Comparison of ENCODE assay signal across 27 mouse cellular contexts in the genomic region with DNA sequence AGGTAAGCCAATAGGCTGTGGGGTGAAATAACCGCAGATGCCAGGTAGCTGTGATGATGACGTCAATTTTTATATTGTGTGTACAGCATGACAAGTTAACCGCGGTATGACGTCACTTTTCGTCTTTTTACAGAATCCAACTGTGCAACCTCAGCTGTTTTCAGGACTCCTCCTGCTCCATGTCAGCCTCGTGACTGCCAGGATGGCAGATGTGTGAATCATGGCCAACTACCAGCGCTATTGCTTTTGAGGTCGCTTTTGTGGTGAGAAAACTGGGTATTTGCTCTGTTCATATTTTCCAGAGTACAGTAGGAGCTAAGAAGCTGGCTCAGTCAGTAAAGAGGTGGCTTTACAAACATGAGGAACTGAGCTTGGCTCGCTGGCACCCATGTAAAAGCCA. TPM values are rescaled to one million over a fixed set of nuclear protein-coding genes. Genes with fewer than 3 reads are reported as not detected.
DNase-seq lines count a peak whose midpoint lies in the region; TF ChIP-seq lines count a peak whose summit lies in the region.
"Had no signal": no experiment of that assay in that cellular context is flagged by ENCODE, and none has a peak within 500 bp of the region (broad histone marks: within the 10 kb centered on the region; RNA-seq: fewer than 3 reads in every experiment).

No protein-coding gene starts in this region.

- H3K9me3 ChIP-seq in CH12.LX (replicated peaks; ENCODE audit: low read length), result no peaks in the 10 kb centered on the region
- H3K9me3 ChIP-seq: embryonic facial prominence, embryonic 10.5 days; embryonic facial prominence, embryonic 13.5 days; forebrain, embryonic 13.5 days; hindbrain, embryonic 12.5 days had no signal

- intact Hi-C loops in left cerebral cortex, postnatal 4 days (cut with DNase I), result no loop called here

- no peak overlapping the region for H3ac ChIP-seq in myocyte (ENCODE audit: control insufficient read depth, insufficient read length)

- H3K4me3 ChIP-seq in CH12.LX (replicated peaks in 1 of 3; ENCODE audit: low read depth in 2 of 3, low read length in 2 of 3, poor library complexity in 1 of 3), result no peak overlapping the region
- no peak overlapping the region for H3K4me3 ChIP-seq in myocyte
- no peak overlapping the region for H3K4me3 ChIP-seq in layer of hippocampus, adult 2 months
- H3K4me3 ChIP-seq: embryonic facial prominence, embryonic 10.5 days; embryonic facial prominence, embryonic 13.5 days; erythroblast, embryonic 14.5 days; forebrain, embryonic 13.5 days; hindbrain, embryonic 12.5 days had no signal

- TF ChIP-seq POLR2A in CH12.LX (IDR thresholded peaks at IDR 0.05; ENCODE audit: low read depth, low read length) (no peak), myocyte (IDR thresholded peaks at IDR 0.05; ENCODE audit: insufficient read length, low read depth) (no peak)

- H3K4me2 ChIP-seq in CH12.LX (ENCODE audit: insufficient read depth, low read depth, poor library complexity, severe bottlenecking), result peak overlapping the region; percentile 13; the same call in 1 of the 2 replicates
- H3K4me2 ChIP-seq in myocyte (ENCODE audit: low read depth), result peak overlapping the region; percentile 5
- H3K4me2 ChIP-seq: embryonic facial prominence, embryonic 13.5 days; forebrain, embryonic 13.5 days; heart, embryonic 11.5 days; hindbrain, embryonic 12.5 days had no signal

- H3K27me3 ChIP-seq in CH12.LX (replicated peaks) (no peaks in the 10 kb centered on the region), myocyte (ENCODE audit: control insufficient read depth, insufficient read depth, insufficient read length) (no peaks in the 10 kb centered on the region)
- H3K27me3 ChIP-seq: forebrain, embryonic 13.5 days had no signal

- dilution Hi-C loops in CH12.LX (cut with MboI; ENCODE audit: extremely low pct_ligation_motif_present, extremely low pct_unique_long_range_greater_than_20kb, low sequenced_read_pairs), result no loop called here

- peaks cover 2 to 27% of the 10 kb centered on the region in 2 experiments; a peak in 2 of 4 replicates for H3K4me1 ChIP-seq in CH12.LX (ENCODE audit: control insufficient read depth in 1 of 2, insufficient read depth in 2 of 2)
- H3K4me1 ChIP-seq: embryonic facial prominence, embryonic 13.5 days; forebrain, embryonic 13.5 days; hindbrain, embryonic 12.5 days had no signal

- no peaks in the 10 kb centered on the region for H3K79me2 ChIP-seq in CH12.LX (replicated peaks; ENCODE audit: control insufficient read depth, extremely low read depth, insufficient read depth, poor library complexity, severe bottlenecking)
- H3K79me2 ChIP-seq in myocyte (ENCODE audit: control insufficient read depth, insufficient read depth), result no peaks in the 10 kb centered on the region

- H3K9ac ChIP-seq in CH12.LX (ENCODE audit: insufficient read depth, low read depth), result no peak overlapping the region
- H3K9ac ChIP-seq: embryonic facial prominence, embryonic 13.5 days; forebrain, embryonic 13.5 days; hindbrain, embryonic 12.5 days had no signal

- in situ Hi-C loops in CH12.LX (cut with MboI; ENCODE audit: low pct_ligation_motif_present, low pct_unique_long_range_greater_than_20kb, low sequenced_read_pairs), result no loop called here

- peak; percentile 49 for DNase-seq in left cerebral cortex, postnatal 4 days
- DNase-seq in left cerebral cortex, adult 8-10 months (ENCODE audit: low spot score in 2 of 2), result no peak
- no peak for DNase-seq in CH12.LX (ENCODE audit: extremely low read depth)
- no peak for DNase-seq in right cerebral cortex, postnatal 14 days
- DNase-seq in layer of hippocampus, adult 2 months (ENCODE audit: low spot score in 2 of 2), result no peak
- DNase-seq: adrenal gland, adult 8-10 months; adrenal gland, postnatal 25 days; B cell, adult 2 months; cerebellum, adult 18-20 months; cerebellum, adult 9-11 months; cerebellum, postnatal 36 days; embryo, embryonic 11 days; gastrocnemius, postnatal 10 days; gastrocnemius, postnatal 36 days had no signal

- no peak for TF ChIP-seq RAD21 in CH12.LX (IDR thresholded peaks at IDR 0.05; ENCODE audit: low read depth, low read length)

- TF ChIP-seq EP300 in CH12.LX (IDR thresholded peaks at IDR 0.05; ENCODE audit: low read length), result no peak

- no peaks in the 10 kb centered on the region for H3K36me3 ChIP-seq in CH12.LX (replicated peaks in 1 of 2; ENCODE audit: control insufficient read depth in 1 of 2, insufficient read depth in 1 of 2, low read length in 1 of 2)
- H3K36me3 ChIP-seq in myocyte (ENCODE audit: control insufficient read depth, insufficient read depth), result no peaks in the 10 kb centered on the region
- H3K36me3 ChIP-seq: embryonic facial prominence, embryonic 10.5 days; embryonic facial prominence, embryonic 13.5 days; hindbrain, embryonic 12.5 days had no signal

- no peak for TF ChIP-seq CTCF in CH12.LX (conservative IDR thresholded peaks at IDR 0.05 in 1 of 2, IDR thresholded peaks at IDR 0.05 in 1 of 2; ENCODE audit: low read depth in 2 of 2, low read length in 2 of 2)
- no peak for TF ChIP-seq CTCF in layer of hippocampus, adult 2 months (conservative IDR thresholded peaks at IDR 0.05)

- no peak overlapping the region for H3K27ac ChIP-seq in CH12.LX (ENCODE audit: insufficient read depth, low read depth)
- H3K27ac ChIP-seq in layer of hippocampus, adult 2 months, result no peak overlapping the region
- H3K27ac ChIP-seq: embryonic facial prominence, embryonic 10.5 days; embryonic facial prominence, embryonic 13.5 days; forebrain, embryonic 13.5 days; hindbrain, embryonic 12.5 days had no signal

TF ChIP-seq in CH12.LX, 34 proteins besides CTCF, POLR2A, EP300 and RAD21:
- TF ChIP-seq BHLHE40 (IDR thresholded peaks at IDR 0.05; ENCODE audit: low read depth, low read length) (no peak), ETS1 (conservative IDR thresholded peaks at IDR 0.05; ENCODE audit: low read depth, low read length) (peak; percentile 30)

TF ChIP-seq in myocyte, 11 proteins besides CTCF, POLR2A, EP300 and RAD21:
- TF ChIP-seq SRF (IDR thresholded peaks at IDR 0.05; ENCODE audit: control insufficient read depth, insufficient read length, low read depth) (no peak), POLR2AphosphoS2 (IDR thresholded peaks at IDR 0.05; ENCODE audit: insufficient read length, low read depth) (no peak), E2F4 (IDR thresholded peaks at IDR 0.05; ENCODE audit: insufficient read depth) (no peak), TCF12 (IDR thresholded peaks at IDR 0.05; ENCODE audit: insufficient read depth, poor library complexity, severe bottlenecking) (no peak), MAX (IDR thresholded peaks at IDR 0.05; ENCODE audit: low read depth) (no peak), REST (IDR thresholded peaks at IDR 0.05; ENCODE audit: insufficient read depth, insufficient read length) (no peak), USF1 (IDR thresholded peaks at IDR 0.05; ENCODE audit: low read depth) (no peak), MYOD1 (IDR thresholded peaks at IDR 0.05; ENCODE audit: control insufficient read depth in 1 of 3, insufficient read length in 2 of 3, low read depth in 2 of 3) (no peak), TCF3 (IDR thresholded peaks at IDR 0.05; ENCODE audit: insufficient read length, low read depth) (no peak), MYOG (IDR thresholded peaks at IDR 0.05; ENCODE audit: control insufficient read depth in 1 of 3, insufficient read depth in 1 of 3, insufficient read length in 2 of 3, low read depth in 2 of 3) (no peak), CEBPB (IDR thresholded peaks at IDR 0.05; ENCODE audit: insufficient read depth, poor library complexity, severe bottlenecking) (no peak)

RNA-seq across cellular contexts. Expression of gene Myo16, which starts 9.8 kb away (rescaled TPM):
- 100 to 1,000 TPM; 117 to 126 TPM for total RNA-seq in left cerebral cortex, postnatal 4 days (2021)
- total RNA-seq in left cerebral cortex, adult 8-10 months (2022), result 10 to 100 TPM; 27.3 to 32.6 (median 29.7) TPM
- total RNA-seq in CH12.LX (2012; rRNA removed) (not detected in 2 replicates), CH12.LX (2014; rRNA removed) (not detected in 2 replicates)
- polyA plus RNA-seq in CH12.LX (2012; ENCODE audit: insufficient read length, low read depth) (not detected in 2 replicates), myocyte (2012; fragmentation: generic; extraction: Trizol) (0.01 TPM)
- total RNA-seq in layer of hippocampus, adult 2 months (2021), result 10 to 100 TPM; 22.1 to 23.7 TPM
- total RNA-seq: adrenal gland, postnatal 25 days; granulocyte monocyte progenitor cell, adult 5-6 weeks; hematopoietic stem cell, adult 5-6 weeks; MEL had no signal
- polyA plus RNA-seq: activated CD4-positive, CD25-positive, alpha-beta regulatory T cell, adult 4 months; erythroblast, embryonic 14.5 days; heart, postnatal 0 days; inflammation-experienced regulatory T-cells, adult 6 months had no signal

Comparison
In these comparisons a context has a peak if more than half of its experiments do, and no peak if none do; other contexts are left out.
1. RNA of gene Myo16, which starts 9.8 kb away (total RNA-seq): 117 to 126 TPM in left cerebral cortex, postnatal 4 days, 27.3 to 32.6 TPM in left cerebral cortex, adult 8-10 months and 22.1 to 23.7 TPM in layer of hippocampus, adult 2 months; not detected in CH12.LX; every median in the first group is over 10 times any median in the second.